Mouse (Mus musculus) midbrain, embryonic 15.5 days (tissue): ENCODE data around the gene Tomm7. TPM values are rescaled to one million over a fixed set of nuclear protein-coding genes. Genes with fewer than 3 reads are reported as not detected.

Experiments used
- polyA plus RNA-seq: library from polyadenylated mRNA; unstranded; fragments of >200 nt; fragmentation: Nextera tagmentation; extraction: Ambion mirVana; gene quantifications from 2 replicates; pipeline ENCODE4 v1.2.1, GENCODE M21; 2015

Tomm7 gene
- polyA plus RNA-seq, 1 experiment from 2014 or later, result 68.8 TPM

Other genes with a start within 250 kb of the Tomm7 start
- gene Srpk2, start 159.5 kb downstream of the Tomm7 start, polyA plus RNA-seq, result 105 and 107 TPM in 2 replicates
- 17.3 and 18.5 TPM in 2 replicates for gene Pus7, start 60.5 kb downstream of the Tomm7 start, polyA plus RNA-seq
- 30.1 and 31.1 TPM in 2 replicates for gene Rint1, start 56.5 kb downstream of the Tomm7 start, polyA plus RNA-seq
- 33.0 and 33.3 TPM in 2 replicates for gene Fam126a, start 186.5 kb upstream of the Tomm7 start, polyA plus RNA-seq